Mouse (Mus musculus) left cerebral cortex, postnatal 4 days (tissue): Measurements from ENCODE around the gene Adgrl2. TPM values are rescaled to one million over a fixed set of nuclear protein-coding genes. Genes with fewer than 3 reads are reported as not detected.

Experiments
- DNase-seq: peaks from one replicate; pipeline ENCODE4 v3.0.0-alpha.2; 2022
- intact Hi-C: fragments of 180-260 bp; cut with DNase I; formaldehyde crosslinking; loops from one replicate; pipeline ENCODE4 v1.15.1; 2025
- total RNA-seq, 2 experiments: library from RNA; stranded (reverse); gene quantifications; 2 replicates each; pipeline ENCODE4 v1.2.3; 2021

Adgrl2 gene
- total RNA-seq = 100 to 1,000 TPM; 258 to 274 TPM

- intact Hi-C loops = no loop called here
- DNase-seq = no peak
Observed at GRCm38 (mm10) chr3:148990531-148991003, at the start of gene Adgrl2. TSS of gene Adgrl2 (minus strand) at chr3:148990555.

- intact Hi-C loops = no loop called here
- DNase-seq = no peak
Observed at GRCm38 (mm10) chr3:149038771-149039170, 48.4 kb upstream of the Adgrl2 start.

- intact Hi-C loops = no loop called here
- no peak for DNase-seq
Observed at GRCm38 (mm10) chr3:149019925-149020324, 29.6 kb upstream of the Adgrl2 start.

GRCm38 (mm10) chr3:149009311-149009710, 19.0 kb upstream of the Adgrl2 start:
- no peak for DNase-seq
- intact Hi-C loops = no loop called here

GRCm38 (mm10) chr3:149008634-149009023, 18.3 kb upstream of the Adgrl2 start:
- intact Hi-C loops = no loop called here
- no peak for DNase-seq

GRCm38 (mm10) chr3:149007860-149008633, 17.7 kb upstream of the Adgrl2 start:
- DNase-seq = no peak
- intact Hi-C loops = no loop called here

- DNase-seq = no peak
- intact Hi-C loops = no loop called here
Observed at GRCm38 (mm10) chr3:149001364-149001763, 11.0 kb upstream of the Adgrl2 start.

GRCm38 (mm10) chr3:148998661-148999060, 8.3 kb upstream of the Adgrl2 start:
- intact Hi-C loops = loop anchor here (5.0 kb wide), 1 partner anchor 89 kb away; no protein-coding TSS in a partner anchor
- DNase-seq = no peak

GRCm38 (mm10) chr3:148991056-148991455, 701 bp upstream of the Adgrl2 start:
- intact Hi-C loops = no loop called here
- no peak for DNase-seq

- intact Hi-C loops = loop anchor here (2.0 kb wide), 1 partner anchor 455 kb away; no protein-coding TSS in a partner anchor
- peak; percentile 62 for DNase-seq
Observed at GRCm38 (mm10) chr3:148989818-148990530, 381 bp downstream of the Adgrl2 start.

GRCm38 (mm10) chr3:148988996-148989817, 1.1 kb downstream of the Adgrl2 start:
- intact Hi-C loops = loop anchor here (2.0 kb wide), 1 partner anchor 456 kb away; no protein-coding TSS in a partner anchor
- DNase-seq = peak; percentile 88

GRCm38 (mm10) chr3:148988293-148988995, 1.9 kb downstream of the Adgrl2 start:
- DNase-seq = peak; percentile 38
- intact Hi-C loops = loop anchor here (2.0 kb wide), 1 partner anchor 456 kb away; no protein-coding TSS in a partner anchor

- intact Hi-C loops = loop anchor here (2.0 kb wide), 1 partner anchor 457 kb away; no protein-coding TSS in a partner anchor
- peak; percentile 82 for DNase-seq
Observed at GRCm38 (mm10) chr3:148987591-148988292, 2.6 kb downstream of the Adgrl2 start.

- no peak for DNase-seq
- intact Hi-C loops = no loop called here
Observed at GRCm38 (mm10) chr3:148986894-148987590, 3.3 kb downstream of the Adgrl2 start.

- no peak for DNase-seq
- intact Hi-C loops = no loop called here
Observed at GRCm38 (mm10) chr3:148986296-148986893, 4.0 kb downstream of the Adgrl2 start.

- no peak for DNase-seq
- intact Hi-C loops = loop anchor here (5.0 kb wide), 1 partner anchor 1987 kb away; no protein-coding TSS in a partner anchor
Observed at GRCm38 (mm10) chr3:148984326-148984725, 6.0 kb downstream of the Adgrl2 start.

- no peak for DNase-seq
- intact Hi-C loops = loop anchor here (5.0 kb wide), 1 partner anchor 1985 kb away; no protein-coding TSS in a partner anchor
Observed at GRCm38 (mm10) chr3:148982370-148982769, 8.0 kb downstream of the Adgrl2 start.

- intact Hi-C loops = loop anchor here (5.0 kb wide), 1 partner anchor 1984 kb away; no protein-coding TSS in a partner anchor
- no peak for DNase-seq
Observed at GRCm38 (mm10) chr3:148981776-148982175, 8.6 kb downstream of the Adgrl2 start.
